Mouse (Mus musculus) layer of hippocampus, postnatal 25 days (tissue): ENCODE data around the gene Thumpd3. TPM values are rescaled to one million over a fixed set of nuclear protein-coding genes. Genes with fewer than 3 reads are reported as not detected.

Experiments used
- DNase-seq, 2 experiments: peaks; one replicate each; pipeline ENCODE4 v3.0.0; 2022; ENCODE audit warnings: mixed read lengths in 2 of 2, low spot score in 1 of 2; ENCODE audit errors: extremely low spot score in 1 of 2
- total RNA-seq, 2 experiments: library from RNA; stranded (reverse); gene quantifications; 2 replicates each; pipeline ENCODE4 v1.2.3; 2021

Thumpd3 gene
- 10 to 100 TPM; 34.3 to 42.3 TPM for total RNA-seq

DNA sequence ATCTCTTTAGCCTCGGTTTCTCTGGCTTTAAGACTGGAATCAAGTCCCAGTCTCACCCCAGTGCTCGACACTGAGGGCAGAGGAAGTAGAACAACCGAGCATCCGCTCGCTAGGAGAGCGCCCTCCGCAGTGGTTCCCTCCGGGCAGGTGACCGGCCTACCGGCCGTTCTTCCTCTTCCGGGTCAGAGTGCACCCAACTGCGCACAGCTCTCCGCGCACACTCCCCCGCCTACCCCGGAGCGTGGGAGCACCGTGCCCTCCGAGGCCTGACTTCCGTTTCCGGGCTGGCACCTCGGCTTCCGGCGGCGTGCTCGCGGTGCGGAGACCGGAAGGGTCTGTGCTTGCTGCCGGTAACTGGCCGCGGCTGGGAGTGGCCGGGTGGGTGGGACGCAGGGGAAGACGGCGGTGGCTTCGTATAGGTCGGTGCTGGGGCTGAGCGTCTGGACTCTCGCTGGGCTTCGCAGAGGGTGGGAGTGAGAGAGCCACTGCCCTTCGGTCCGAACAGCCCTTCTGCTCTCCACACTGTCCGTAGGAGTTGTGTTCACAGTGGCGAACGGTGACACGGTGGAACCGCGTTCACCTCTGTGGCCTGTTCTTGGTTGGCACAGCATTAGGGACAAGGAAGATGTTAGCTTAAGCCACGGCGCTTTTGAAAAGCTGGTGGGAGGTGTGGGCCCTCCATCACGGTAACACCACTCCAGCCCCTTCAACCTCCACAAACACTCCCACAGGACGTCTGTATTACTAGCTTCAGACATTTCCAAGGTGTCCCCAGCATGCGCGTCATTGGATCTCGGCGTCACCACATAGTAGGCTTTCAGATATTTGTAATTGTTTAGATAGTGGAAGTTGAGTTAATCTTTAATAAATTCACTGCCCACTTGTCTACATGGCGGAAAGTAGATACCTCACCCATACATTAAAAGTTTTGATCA, at the start of gene Thumpd3:
Thumpd3 (plus strand) TSS at position 185 of the 935 bp plus-strand sequence.
- peak; percentile 85 to 91 for DNase-seq

DNA sequence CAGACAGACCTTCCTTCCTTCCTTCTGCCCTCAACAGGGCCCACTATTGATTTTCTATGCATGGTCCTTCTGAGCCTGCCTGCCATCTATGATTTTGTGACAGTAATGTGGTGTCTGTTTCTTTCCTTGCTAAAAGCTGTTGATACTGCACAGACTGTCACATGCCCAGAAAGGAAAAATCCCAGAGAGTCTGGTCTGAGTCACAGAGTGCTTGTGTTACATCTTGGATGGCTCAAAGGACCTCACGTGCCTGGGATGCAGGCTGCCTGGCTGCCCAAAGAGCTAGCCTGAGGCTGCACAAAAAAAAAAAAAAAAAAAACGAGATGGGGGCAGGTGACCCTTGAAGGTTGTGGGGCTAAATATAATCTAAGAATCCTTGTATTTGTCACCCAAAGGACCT, 46.8 kb upstream of the Thumpd3 start:
- no peak for DNase-seq

DNA sequence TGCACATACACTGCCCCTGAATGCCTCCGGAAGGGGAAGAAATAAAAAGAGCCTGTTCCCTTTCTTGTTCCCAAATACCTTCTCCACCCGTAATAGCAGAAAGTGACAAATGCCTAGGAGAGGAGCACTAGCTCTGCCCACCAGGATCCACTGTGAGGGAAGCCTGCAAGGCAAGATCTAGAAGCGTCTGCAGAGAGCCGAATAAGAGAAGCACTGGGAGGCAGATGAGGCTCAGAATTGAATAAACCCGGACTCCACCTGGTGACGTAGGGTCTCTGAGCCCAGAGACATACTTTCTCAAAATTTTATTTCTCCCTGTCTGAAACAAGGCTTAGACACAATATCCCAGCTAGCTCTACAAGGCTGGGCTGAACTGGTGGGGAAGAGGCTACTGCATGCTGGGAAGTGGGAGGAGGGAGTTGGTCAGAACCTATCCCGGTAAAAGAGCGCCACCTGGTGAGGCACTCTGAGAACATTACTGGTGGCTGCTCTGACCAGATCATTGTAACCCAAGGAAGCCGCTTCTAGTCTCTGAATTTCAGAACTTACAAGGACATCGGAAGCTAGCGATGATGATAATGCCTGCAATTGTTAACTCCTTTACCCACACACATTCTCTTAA, 45.2 kb upstream of the Thumpd3 start:
- DNase-seq = peak; percentile 75 to 96

DNA sequence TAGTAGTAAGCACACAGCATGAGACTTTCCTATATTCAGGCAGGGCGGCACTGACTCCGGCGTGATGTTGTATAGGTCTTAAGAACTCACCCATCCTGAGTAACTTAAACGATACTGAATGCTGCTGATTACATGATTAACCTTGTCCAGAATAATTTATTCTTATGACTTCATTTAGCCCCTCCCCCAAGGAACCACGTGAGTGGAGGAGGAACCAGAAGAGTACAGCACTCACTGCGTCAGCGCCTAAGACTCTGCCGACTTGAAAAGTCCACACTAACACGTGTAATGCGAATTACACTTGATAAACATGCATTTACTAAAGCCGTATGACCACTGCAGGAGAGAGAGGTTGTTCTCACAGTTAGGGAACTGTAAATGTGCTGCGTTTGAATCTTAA, 44.3 kb upstream of the Thumpd3 start:
- DNase-seq = no peak

DNA sequence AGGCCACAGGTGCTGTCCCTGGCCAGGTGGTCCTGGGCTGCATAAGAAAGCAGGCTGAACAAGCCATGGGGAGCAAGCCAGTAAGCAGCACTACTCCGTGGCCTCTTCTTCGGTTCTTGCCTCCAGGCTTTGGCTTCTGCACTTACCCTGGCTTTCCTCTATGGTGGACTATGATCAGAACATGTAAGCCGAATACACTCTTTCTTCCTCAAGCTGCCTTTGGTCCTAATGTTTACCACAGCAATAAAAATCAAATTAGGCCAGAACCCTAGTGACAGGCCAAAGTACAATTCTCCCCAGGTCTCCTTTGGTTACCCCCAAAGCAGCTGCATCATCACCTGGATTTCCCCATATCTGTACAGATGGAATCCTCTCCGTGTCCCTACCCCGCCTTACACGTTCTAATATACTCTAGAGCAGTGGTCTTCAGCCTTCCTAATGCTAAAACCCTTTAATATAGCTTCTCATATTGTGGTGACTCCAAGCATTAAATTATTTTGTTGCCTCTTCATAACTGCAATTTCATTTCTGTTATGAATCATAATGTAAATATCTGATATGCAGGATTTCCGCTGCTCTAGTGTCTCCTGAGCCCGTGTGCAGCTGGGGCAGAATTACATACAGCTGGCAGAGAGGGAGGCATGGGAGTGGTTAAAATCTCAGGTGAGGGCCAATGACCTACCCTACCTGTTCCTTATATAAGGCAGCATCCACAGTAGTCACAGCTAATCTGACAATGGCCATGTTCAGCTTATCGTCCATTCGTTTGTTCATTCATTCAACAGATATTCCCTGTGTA, 42.5 kb upstream of the Thumpd3 start:
- no peak for DNase-seq

DNA sequence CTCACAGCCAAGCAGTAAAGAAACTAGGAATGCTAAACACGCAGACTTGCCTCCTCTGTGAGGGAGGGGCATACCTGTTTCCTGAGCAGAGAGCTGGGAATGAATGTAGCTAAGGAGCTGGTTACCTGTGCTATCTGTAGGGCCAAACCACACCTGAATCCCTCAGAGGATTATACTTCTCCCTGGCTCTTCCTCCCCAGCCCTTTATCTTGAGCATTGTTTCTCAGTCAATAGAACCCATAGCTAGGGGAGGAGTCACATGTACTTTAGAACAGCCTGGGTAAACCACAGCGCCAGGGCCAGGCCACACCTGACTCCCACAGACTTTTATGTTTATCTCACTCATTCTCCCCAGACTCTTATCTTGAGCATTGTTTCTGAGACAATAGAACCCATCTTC, 39.2 kb upstream of the Thumpd3 start:
- no peak for DNase-seq

DNA sequence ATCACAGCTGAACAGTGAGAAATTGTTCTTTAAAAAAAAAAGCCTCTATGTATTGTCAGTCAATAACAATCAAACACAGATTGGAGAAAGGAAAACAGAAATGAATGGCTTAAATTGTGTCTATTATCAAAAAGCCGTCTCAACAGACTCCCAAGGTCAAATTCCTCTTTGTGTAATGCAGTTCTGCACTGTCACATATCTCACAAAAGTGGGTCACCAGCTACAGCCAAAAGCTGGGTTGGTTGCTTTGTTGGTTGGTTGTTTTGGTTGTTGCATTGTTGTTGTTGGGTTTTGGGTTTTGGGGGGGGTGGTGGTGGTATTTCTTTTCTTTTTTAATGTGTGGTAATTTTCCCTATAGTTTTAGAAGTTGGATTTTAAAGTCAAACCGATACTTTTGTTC, 34.1 kb upstream of the Thumpd3 start:
- DNase-seq = no peak

DNA sequence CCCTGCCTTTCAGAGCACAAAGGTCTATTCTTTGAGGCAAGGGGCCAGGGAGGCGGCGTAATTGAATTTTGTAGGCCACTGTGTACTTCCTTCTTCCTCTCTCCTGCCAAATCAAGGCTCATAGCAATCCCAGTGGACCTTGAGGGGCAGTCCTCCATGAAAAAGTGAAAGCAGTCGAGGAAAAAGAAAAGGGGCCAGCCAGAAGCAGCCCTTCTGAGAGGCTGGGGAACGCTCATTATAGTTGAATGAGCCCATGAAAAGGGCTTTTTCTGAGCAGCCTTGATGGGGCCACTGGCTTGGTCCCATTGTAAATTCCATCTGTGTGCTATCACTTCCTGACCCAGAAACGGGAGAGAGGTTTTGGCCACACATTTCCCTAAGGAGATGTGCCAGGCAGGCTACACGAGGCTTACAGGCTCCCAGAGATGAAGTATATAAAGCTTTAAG, 33.5 kb upstream of the Thumpd3 start:
- no peak for DNase-seq

DNA sequence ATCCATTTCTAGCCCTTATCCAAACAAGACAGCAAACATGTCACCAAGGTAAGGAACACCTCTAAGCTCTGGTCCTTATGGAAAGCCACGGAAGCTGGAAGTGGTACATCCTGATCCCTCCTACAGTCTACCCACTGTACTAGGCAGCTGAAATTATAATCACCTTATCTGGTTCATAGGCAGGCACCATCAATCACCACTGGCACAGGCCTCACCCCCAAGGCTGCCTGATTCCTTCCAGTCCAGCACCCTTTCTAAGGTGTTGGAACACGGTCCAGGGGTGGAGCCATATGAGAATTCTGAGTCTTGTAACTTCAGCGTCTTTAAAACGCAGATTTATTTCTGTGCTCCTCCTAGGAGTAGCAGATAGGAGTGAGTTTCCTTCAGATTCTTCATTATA, 32.5 kb upstream of the Thumpd3 start:
- DNase-seq = no peak

DNA sequence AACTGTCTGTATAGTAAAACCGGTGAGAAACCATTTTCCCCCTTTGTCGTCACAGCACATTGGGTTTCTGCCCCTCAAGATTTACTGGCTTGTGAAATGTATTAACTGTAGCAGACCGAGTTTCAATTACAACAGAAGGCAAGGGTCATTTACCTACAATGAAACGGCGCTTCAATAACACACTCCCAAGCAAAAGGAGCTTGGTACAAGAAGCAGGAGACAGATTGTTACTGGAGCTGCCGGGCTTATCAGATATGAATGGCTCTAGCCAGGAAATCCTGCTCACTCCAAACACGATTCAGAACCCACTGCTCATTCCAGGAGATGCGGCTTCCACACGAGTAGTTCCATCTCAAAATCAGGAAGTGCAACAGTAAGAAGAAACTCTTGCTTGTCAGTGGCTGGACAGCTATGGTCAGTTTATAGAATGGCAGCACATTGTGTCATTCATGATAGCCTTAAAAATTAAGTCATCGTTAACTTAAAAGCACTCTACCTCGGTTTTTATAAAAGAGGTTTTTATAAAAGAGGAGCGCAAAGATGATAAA, 28.5 kb upstream of the Thumpd3 start:
- no peak for DNase-seq

DNA sequence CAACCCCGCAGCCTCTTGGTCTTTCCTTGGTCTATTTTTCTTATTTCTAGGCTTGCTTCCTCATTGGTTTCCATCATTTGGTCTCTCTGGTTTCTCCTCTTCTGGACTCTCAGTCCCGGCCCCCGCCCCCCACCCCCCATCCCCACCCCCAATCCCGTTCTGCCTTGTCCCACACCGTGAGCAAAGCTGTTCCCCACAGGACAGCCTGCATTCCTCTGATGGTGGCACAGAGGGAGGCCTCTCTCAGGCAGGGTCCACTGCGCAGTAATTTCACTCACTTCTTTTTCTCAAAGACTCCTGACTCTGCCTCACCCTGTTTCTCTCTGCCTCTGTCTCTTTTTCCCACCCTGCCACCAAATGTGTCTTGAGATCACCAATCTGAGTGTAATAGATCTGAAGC, 27.9 kb upstream of the Thumpd3 start:
- DNase-seq = no peak

DNA sequence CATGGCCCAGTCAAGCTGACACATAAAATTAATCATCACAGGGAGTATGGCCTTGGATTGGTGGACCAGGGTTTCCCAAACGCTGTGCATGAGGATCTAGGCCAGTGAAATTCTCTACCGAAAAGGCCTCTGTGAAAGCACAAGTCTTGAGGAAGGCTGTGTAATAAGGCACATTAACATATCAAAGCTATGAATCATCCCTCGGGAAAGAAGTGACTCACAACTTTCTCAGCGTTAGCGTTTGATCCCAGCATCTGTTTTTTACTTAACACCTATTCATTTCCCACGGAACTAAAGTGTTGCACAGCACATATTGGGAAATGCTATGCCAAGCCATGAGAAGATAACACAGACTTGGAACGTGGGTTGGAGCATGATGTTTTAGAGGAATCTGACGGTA, 21.2 kb upstream of the Thumpd3 start:
- no peak for DNase-seq

DNA sequence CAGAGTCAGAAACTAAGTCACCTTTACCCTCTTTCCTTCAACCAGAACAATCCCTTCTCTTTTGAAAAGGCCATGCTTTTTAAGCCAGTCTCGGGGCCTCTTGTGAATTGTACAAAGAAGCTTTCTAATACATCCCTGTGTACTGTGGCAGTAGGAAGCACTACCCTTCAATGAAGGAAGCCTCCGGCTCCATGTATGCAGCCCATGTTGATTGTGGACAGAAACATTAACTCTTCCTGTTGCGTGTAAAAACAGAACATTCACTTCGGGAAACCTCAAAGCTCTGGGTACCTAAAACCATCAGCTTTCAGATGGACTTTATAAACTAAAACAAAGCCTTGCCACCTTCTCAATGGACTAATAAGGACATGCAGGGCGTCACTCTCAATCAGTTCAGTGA, 20.3 kb upstream of the Thumpd3 start:
- no peak for DNase-seq

DNA sequence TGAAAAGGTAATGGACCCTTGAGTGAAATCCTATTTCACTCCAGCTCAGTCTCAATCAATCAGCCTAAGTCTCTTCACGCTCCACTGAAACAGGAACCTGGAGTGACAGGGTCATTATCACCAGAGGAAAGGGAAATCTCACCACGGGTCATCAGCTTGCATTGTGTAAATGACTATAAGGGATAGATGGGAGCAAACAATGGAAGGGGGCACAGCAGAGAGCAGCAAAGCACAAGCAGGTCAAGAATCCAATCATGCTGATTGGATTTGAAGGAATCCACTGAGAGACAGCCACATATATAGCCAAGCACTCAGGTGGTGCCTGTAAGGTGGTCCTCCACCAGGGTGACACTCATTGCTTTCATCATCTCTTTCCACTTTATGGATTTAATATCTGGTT, 18.6 kb upstream of the Thumpd3 start:
- no peak for DNase-seq

DNA sequence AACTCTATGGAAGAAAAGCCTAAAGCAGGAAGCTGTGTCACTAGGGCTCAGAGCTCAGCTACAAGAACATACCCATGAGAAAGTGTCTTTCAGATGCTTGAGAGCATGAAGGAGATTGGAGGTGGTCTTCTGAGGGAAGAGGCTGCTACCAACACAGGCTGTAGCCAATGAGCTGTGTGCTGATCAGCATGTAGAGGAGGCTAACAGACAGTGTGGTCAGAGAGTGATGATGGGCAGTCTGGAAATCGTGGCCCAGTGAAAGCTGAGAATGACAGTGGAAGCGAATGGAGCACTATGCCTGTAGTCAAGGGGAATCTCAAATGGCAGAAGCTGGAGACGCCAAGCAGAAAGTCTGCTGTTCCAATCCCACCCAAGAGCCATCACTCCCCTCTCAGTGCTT, 17.0 kb upstream of the Thumpd3 start:
- no peak for DNase-seq

DNA sequence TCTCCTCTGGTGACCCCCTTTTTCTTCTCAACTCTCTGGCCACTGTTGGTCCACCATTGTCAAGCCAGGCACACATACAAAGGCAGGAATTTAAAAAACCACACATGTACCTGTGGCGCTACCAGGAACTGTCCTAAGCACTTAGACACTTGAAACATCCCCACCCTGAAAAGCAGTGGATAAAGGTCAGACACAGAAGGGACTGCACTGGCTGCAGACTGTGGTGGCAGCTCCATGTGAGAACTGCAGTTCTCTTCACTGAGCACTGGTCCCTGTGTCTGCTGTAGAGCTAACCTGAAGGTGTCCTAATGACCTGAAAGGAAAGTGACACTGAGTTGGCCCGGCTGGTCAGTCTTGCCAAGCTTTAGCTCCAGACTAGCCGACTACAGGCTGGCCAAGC, 15.5 kb upstream of the Thumpd3 start:
- no peak for DNase-seq

DNA sequence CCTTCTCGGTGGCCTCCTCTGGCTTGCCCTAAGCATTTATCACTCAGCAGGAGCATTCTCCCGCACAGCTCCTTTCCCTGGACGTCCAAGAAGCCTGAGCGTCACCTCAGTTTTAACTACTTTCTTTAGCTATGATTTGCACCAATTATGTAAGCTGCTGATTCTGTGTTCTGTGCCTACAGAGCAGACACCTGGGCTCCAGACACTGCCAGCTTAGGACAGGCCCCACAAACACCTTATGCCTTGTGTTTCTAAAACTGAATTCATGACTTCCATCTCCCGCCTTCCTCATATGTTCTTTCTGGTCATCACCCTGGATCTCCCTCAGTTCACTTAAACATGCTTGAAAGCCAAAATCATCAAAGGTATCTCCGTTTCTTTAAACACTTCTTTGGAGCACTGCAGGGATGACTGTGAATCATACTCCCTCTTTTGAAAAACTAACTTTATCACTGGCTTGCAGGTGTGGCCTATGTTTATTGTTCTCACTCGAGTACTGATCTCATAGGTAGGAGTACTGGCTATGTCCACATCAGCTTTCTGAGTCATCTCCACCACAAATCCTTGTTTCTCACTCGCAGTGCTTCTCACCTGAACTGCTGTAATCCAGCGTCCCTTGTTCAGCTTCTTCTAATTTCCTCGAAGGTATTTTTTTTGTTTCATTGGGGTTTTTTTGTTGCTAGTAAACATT, 14.9 kb upstream of the Thumpd3 start:
- no peak for DNase-seq

DNA sequence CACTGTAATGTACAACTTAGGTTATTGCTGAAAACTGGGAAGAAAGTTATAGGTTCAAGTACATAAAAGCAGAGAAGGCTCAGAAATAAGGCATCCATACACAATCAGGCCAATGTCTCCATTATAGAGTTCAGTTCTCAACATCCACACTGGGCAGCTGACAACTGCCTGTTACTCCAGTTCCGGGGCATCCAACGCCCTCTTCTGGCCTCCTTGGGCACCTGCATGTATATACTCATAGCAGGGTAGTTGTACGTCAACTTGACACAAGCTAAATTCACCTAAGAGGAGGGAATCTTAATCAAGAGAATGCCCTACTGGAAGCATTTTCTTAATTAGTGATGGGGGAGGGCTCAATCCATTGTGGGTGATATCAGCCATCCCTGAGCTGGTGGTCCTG, 13.9 kb upstream of the Thumpd3 start:
- no peak for DNase-seq

DNA sequence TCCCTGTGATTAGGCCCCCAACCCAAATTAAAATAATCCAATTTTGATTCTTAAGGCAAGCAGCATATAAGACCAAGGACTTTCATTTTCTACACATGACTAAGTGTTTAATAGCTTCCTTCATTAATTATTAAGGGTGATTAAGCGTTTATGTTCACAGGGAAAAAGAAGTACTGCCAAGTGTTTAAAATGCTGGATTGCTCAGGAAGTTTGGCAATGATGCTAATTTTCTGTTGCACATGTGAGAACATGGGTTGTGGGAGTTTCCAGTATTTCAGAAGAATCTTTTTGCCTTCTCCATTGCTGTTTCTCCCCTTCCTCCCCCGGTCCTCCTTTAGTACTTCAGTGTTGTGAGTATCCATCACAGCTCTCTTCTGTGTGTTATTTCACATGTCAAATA, 12.8 kb upstream of the Thumpd3 start:
- DNase-seq = no peak

DNA sequence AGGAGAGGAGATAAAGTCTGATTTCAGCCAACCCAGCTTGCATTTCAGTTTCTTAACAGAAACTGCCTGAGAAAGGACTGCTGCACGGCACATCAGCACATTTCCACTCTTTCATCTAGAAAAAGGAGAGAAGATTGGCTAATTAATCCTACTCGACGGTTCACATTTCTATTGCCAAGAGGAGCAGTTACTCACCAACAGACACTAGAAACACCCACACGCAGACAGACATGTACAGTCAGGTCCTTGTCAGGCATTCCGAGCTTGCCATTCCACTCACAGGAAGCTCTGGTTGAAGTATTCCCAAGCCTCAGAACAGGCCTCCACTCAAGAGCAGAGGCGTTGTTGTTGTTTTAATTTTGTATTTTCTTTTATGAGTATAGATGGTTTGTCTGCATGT, 11.6 kb upstream of the Thumpd3 start:
- no peak for DNase-seq
